Mouse (Mus musculus) bone marrow, adult 2 months (tissue): ENCODE results near the gene Dmrtc1a. TPM values are rescaled to one million over a fixed set of nuclear protein-coding genes. Genes with fewer than 3 reads are reported as not detected.
"Not testable (repeated sequence)": the region's sequence is repeated elsewhere in the genome, so short reads cannot be mapped to it uniquely, and the experiment has no call there.

Source experiments
- H3K27ac ChIP-seq: fragments of 200-500 bp; 2 replicates; pipeline ENCODE4 v1.5.1; 2012; ENCODE audit warnings: low read depth, mild to moderate bottlenecking, control low read depth, inconsistent platforms, low read length; ENCODE audit not compliant: control insufficient read depth, poor library complexity, insufficient read depth
- H3K4me1 ChIP-seq: fragments of 200-500 bp; 2 replicates; pipeline ENCODE4 v1.6.1; 2011; ENCODE audit warnings: low read length; ENCODE audit not compliant: control insufficient read depth, insufficient read depth
- H3K4me3 ChIP-seq: fragments of 200-500 bp; replicated peaks from 2 replicates; pipeline ENCODE3; 2011; ENCODE audit warnings: mild to moderate bottlenecking, low read depth, low read length, control low read depth; ENCODE audit not compliant: control insufficient read depth
- CTCF ChIP-seq: fragments of 200-500 bp; IDR thresholded peaks from 2 replicates; pipeline ENCODE4 v1.5.1; 2011; ENCODE audit warnings: low read length, control low read depth; ENCODE audit not compliant: control insufficient read depth, insufficient read depth
- POLR2A ChIP-seq: fragments of 200-500 bp; IDR thresholded peaks from 2 replicates; pipeline ENCODE4 v1.6.1; 2011; ENCODE audit warnings: low read depth, mild to moderate bottlenecking, control low read depth, low read length, borderline replicate concordance; ENCODE audit not compliant: control insufficient read depth
- WGBS: fragments of 180-500 bp; shearing (Covaris S2); methylation state at CpG from one replicate; pipeline ENCODE4 v1.1.7; 2018; 5-methylcytosine and 5-hydroxymethylcytosine counted together
- polyA plus RNA-seq: library from polyadenylated mRNA; stranded (reverse); fragments of >200 nt; gene quantifications from 2 replicates; pipeline ENCODE4 v1.2.4, GENCODE M21; 2011; ENCODE audit warnings: low replicate concordance; ENCODE audit not compliant: missing spikeins, insufficient read depth, insufficient read length

Gene Dmrtc1a
- polyA plus RNA-seq, 1 experiment: not detected

GRCm38 (mm10) chrX:102867871-102868270 is 40.6 kb downstream of the Dmrtc1a start, which contains the start of gene 1700031F05Rik:
1700031F05Rik (minus strand) TSS chrX:102867971.
- no peak for TF ChIP-seq POLR2A
- TF ChIP-seq CTCF: no peak
- H3K4me1 ChIP-seq: no peaks in the 10 kb centered on the region
- no peak within 1 kb of the TSS for H3K4me3 ChIP-seq
- 76% methylated on average over 6 of the region's 6 CpGs for WGBS
- H3K27ac ChIP-seq: no peak within 1 kb of the TSS

DNA sequence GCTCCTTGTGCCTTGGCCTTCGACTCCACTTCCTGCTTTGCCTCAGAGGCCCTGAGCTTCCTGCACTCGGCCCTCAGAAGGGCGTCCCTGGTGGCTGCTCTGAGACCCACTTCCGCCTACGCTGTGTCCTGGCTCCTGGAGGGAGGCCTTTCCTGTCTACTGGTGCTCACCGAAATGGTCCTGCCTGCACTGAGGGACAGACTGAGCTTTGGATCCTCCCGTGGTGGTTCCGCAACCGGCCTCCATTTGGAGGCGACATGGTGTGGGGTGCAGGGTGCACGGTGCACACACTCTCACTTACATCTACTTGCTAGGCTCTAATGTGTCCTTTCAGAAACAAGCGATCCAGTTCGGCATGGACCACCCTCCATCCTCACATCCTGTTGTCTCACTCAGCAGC is 54.0 kb downstream of the Dmrtc1a start, which contains the start of gene Dmrtc1c2:
Gene Dmrtc1c2, minus strand, starts transcription at position 101 of the 400 bp plus-strand sequence.
- not testable (repeated sequence) for H3K4me3 ChIP-seq, H3K27ac ChIP-seq, H3K4me1 ChIP-seq
- 76% methylated on average over 4 of the region's 13 CpGs for WGBS

Other genes with a start within 250 kb of the Dmrtc1a start
- not detected in 2 replicates for gene Gm3880, start 221.7 kb downstream of the Dmrtc1a start, polyA plus RNA-seq
- not detected in 2 replicates for gene Gm9112, start 201.1 kb downstream of the Dmrtc1a start, polyA plus RNA-seq
- not detected in 2 replicates for gene Dmrtc1b, start 200.8 kb downstream of the Dmrtc1a start, polyA plus RNA-seq
- gene Dmrtc1c1, start 105.7 kb downstream of the Dmrtc1a start, polyA plus RNA-seq: not detected in 2 replicates
- not detected in 2 replicates for gene Dmrtc1c2, start 54.1 kb downstream of the Dmrtc1a start, polyA plus RNA-seq
- gene 1700031F05Rik, start 40.7 kb downstream of the Dmrtc1a start, polyA plus RNA-seq: not detected in 2 replicates
- gene 1700011M02Rik, start 218 bp upstream of the Dmrtc1a start, polyA plus RNA-seq: not detected in 2 replicates
- gene 1700018G05Rik, start 19.7 kb upstream of the Dmrtc1a start, polyA plus RNA-seq: not detected in 2 replicates